Mouse (Mus musculus): ENCODE data around the gene Ccdc137. TPM values are rescaled to one million over a fixed set of nuclear protein-coding genes. Genes with fewer than 3 reads are reported as not detected.
"Not testable (repeated sequence)": the region's sequence is repeated elsewhere in the genome, so short reads cannot be mapped to it uniquely, and the experiment has no call there.

Gene Ccdc137
- polyA plus RNA-seq (2015; fragmentation: Nextera tagmentation; extraction: Ambion mirVana): 13.0 and 14.2 TPM in 2 replicates

GRCm38 (mm10) chr11:120457772-120458751 lies at the start of gene Ccdc137, which contains the start of gene Oxld1:
Gene Ccdc137 (plus strand): TSS chr11:120458115.
Gene Oxld1 (minus strand): TSS chr11:120458068.
- peaks cover 62% of the 10 kb centered on the region for H3K4me1 ChIP-seq (replicated peaks)
- no peaks in the 10 kb centered on the region for H3K9me3 ChIP-seq (replicated peaks)
- no peaks in the 10 kb centered on the region for H3K27me3 ChIP-seq
- peak; percentile 81 for ATAC-seq (ENCODE audit: insufficient read depth)
- peak within 1 kb of the TSS; percentile 83 for H3K9ac ChIP-seq
- H3K27ac ChIP-seq (replicated peaks): peak within 1 kb of the TSS; percentile 80
- H3K4me2 ChIP-seq: peak within 1 kb of the TSS; percentile 92
- H3K4me3 ChIP-seq (replicated peaks): peak within 1 kb of the TSS; percentile 84
- peaks cover 35% of the 10 kb centered on the region for H3K36me3 ChIP-seq (replicated peaks)
- 2% methylated on average over 62 of the region's 62 CpGs for WGBS (ENCODE audit: insufficient replicate concordance)

- not testable (repeated sequence) for H3K9ac ChIP-seq; H3K27ac ChIP-seq (replicated peaks); H3K9me3 ChIP-seq (replicated peaks); H3K4me3 ChIP-seq (replicated peaks); ATAC-seq (ENCODE audit: insufficient read depth); H3K4me2 ChIP-seq; H3K27me3 ChIP-seq; H3K4me1 ChIP-seq (replicated peaks)
- peaks cover 97% of the 10 kb centered on the region for H3K36me3 ChIP-seq (replicated peaks)
- whole genome bisulfite sequencing (ENCODE audit: insufficient replicate concordance): 76% methylated on average over 10 of the region's 10 CpGs
These were observed 44.3 kb upstream of the Ccdc137 start for GRCm38 (mm10) chr11:120413621-120414020.

DNA sequence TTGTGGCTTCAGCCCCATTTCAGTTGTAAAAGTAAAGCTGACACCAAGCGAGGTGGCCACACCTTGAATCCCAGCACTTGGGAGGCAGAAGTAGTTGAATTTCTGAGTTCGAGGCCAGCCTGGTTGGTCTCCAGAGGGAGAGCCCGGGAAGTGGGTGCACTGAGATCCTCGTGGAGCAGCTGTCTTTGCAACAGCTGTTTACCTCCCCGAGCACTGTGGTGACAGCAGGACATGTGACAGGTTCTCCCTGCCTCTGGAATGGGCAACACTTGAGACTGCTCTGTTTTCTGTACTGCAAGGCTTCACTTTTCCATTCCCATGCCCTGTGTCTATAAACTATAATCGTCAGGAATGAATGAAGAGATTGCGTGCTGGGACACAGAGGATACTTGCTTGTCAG lies 40.1 kb upstream of the Ccdc137 start:
- no peak for ATAC-seq (ENCODE audit: insufficient read depth)
- Histone ChIP-seq H3K9me3 (replicated peaks) (no peaks in the 10 kb centered on the region), H3K27ac (replicated peaks) (no peak overlapping the region), H3K4me1 (replicated peaks) (0 out of 2 replicates have a peak, but pooled peaks cover 17% of the 10 kb centered on the region), H3K4me3 (replicated peaks) (no peak overlapping the region), H3K4me2 (no peak overlapping the region), H3K9ac (no peak overlapping the region), H3K27me3 (no peaks in the 10 kb centered on the region), H3K36me3 (replicated peaks) (peaks cover 96% of the 10 kb centered on the region)
- WGBS (ENCODE audit: insufficient replicate concordance): 85% methylated on average over 7 of the region's 7 CpGs

DNA sequence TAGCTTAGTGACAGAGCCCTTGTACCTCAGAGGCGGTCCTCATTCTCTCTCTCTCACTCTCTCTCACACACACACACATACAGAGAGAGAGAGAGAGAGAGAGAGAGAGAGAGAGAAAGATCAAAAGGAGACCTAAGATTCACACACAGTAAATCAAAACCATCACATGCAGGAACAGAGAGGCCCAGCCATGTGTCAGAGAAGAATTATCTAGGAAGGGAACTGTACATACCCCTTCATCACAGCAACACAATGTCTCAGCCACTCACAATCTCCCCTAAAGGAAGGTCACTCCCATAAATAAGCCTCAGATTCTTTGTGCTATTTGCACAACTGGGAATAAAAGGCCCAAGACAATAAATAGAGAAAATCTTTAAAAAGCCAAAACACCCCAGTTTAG lies 39.3 kb upstream of the Ccdc137 start:
- Histone ChIP-seq H3K27ac (replicated peaks) (no peak overlapping the region), H3K27me3 (no peaks in the 10 kb centered on the region), H3K4me1 (replicated peaks) (0 out of 2 replicates have a peak, but pooled peaks cover 17% of the 10 kb centered on the region), H3K36me3 (replicated peaks) (peaks cover 96% of the 10 kb centered on the region), H3K4me2 (no peak overlapping the region), H3K4me3 (replicated peaks) (no peak overlapping the region), H3K9ac (no peak overlapping the region), H3K9me3 (replicated peaks) (no peaks in the 10 kb centered on the region)
- no peak for ATAC-seq (ENCODE audit: insufficient read depth)
- WGBS (ENCODE audit: insufficient replicate concordance): 77% methylated on average over 1 of the region's 1 CpGs

GRCm38 (mm10) chr11:120422651-120423568 lies 35.0 kb upstream of the Ccdc137 start:
- Histone ChIP-seq H3K27ac (replicated peaks) (no peak overlapping the region; the same call in 1 of the 2 replicates), H3K27me3 (no peaks in the 10 kb centered on the region), H3K4me3 (replicated peaks) (no peak overlapping the region), H3K4me1 (replicated peaks) (0 out of 2 replicates have a peak, but pooled peaks cover 17% of the 10 kb centered on the region), H3K9me3 (replicated peaks) (no peaks in the 10 kb centered on the region), H3K9ac (no peak overlapping the region), H3K36me3 (replicated peaks) (peaks cover 98% of the 10 kb centered on the region), H3K4me2 (no peak overlapping the region)
- whole genome bisulfite sequencing (ENCODE audit: insufficient replicate concordance): 70% methylated on average over 13 of the region's 13 CpGs
- no peak for ATAC-seq (ENCODE audit: insufficient read depth)

GRCm38 (mm10) chr11:120423569-120424295 lies 34.2 kb upstream of the Ccdc137 start:
- Histone ChIP-seq H3K4me3 (replicated peaks) (no peak overlapping the region), H3K9ac (no peak overlapping the region), H3K4me2 (no peak overlapping the region), H3K36me3 (replicated peaks) (peaks cover 98% of the 10 kb centered on the region), H3K9me3 (replicated peaks) (no peaks in the 10 kb centered on the region), H3K27ac (replicated peaks) (no peak overlapping the region), H3K4me1 (replicated peaks) (0 out of 2 replicates have a peak, but pooled peaks cover 17% of the 10 kb centered on the region), H3K27me3 (no peaks in the 10 kb centered on the region)
- no peak for ATAC-seq (ENCODE audit: insufficient read depth)
- WGBS (ENCODE audit: insufficient replicate concordance): 68% methylated on average over 9 of the region's 9 CpGs

DNA sequence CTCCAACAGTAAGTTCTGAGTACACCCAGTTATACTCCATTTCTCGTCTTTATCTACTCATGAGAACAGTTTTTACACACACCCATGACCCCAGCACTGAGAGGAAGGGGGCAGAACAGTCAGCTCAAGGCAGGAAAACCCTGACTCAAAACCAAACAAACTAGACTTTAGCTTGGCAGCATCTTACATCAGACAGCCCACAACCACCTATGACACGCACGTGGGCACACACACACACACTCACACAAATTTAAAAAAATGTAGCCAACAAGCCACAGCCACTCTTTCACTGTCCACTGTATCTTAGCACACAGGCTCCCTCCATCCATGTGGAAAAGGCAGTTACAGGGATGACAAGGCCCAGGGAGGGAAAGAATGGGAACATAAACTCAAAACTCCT lies 31.2 kb upstream of the Ccdc137 start:
- WGBS (ENCODE audit: insufficient replicate concordance): 69% methylated on average over 3 of the region's 3 CpGs
- Histone ChIP-seq H3K9me3 (replicated peaks) (no peaks in the 10 kb centered on the region), H3K9ac (no peak overlapping the region), H3K4me2 (no peak overlapping the region), H3K36me3 (replicated peaks) (peaks cover 94% of the 10 kb centered on the region), H3K4me1 (replicated peaks) (0 out of 2 replicates have a peak, but pooled peaks cover 11% of the 10 kb centered on the region), H3K4me3 (replicated peaks) (no peak overlapping the region), H3K27me3 (no peaks in the 10 kb centered on the region), H3K27ac (replicated peaks) (no peak overlapping the region)
- no peak for ATAC-seq (ENCODE audit: insufficient read depth)

- Histone ChIP-seq H3K4me2 (peak within 1 kb of the TSS; percentile 76), H3K36me3 (replicated peaks) (peaks cover 35% of the 10 kb centered on the region), H3K27ac (replicated peaks) (peak within 1 kb of the TSS; percentile 95), H3K4me1 (replicated peaks) (peaks cover 15% of the 10 kb centered on the region), H3K9me3 (replicated peaks) (no peaks in the 10 kb centered on the region), H3K4me3 (replicated peaks) (peak within 1 kb of the TSS; percentile 81), H3K27me3 (no peaks in the 10 kb centered on the region), H3K9ac (peak within 1 kb of the TSS; percentile 95)
- WGBS (ENCODE audit: insufficient replicate concordance): under 1% methylated on average over 77 of the region's 77 CpGs
- ATAC-seq (ENCODE audit: insufficient read depth): peak; percentile 93
These were observed 20.6 kb upstream of the Ccdc137 start, which contains the start of gene Nploc4 for GRCm38 (mm10) chr11:120437152-120437856. Gene Nploc4 (minus strand): TSS chr11:120437708.

- Histone ChIP-seq H3K27me3 (no peaks in the 10 kb centered on the region), H3K27ac (replicated peaks) (peak overlapping the region; percentile 95), H3K4me2 (peak overlapping the region; percentile 76), H3K36me3 (replicated peaks) (peaks cover 28% of the 10 kb centered on the region), H3K9ac (peak overlapping the region; percentile 95), H3K4me3 (replicated peaks) (peak overlapping the region; percentile 81), H3K9me3 (replicated peaks) (no peaks in the 10 kb centered on the region), H3K4me1 (replicated peaks) (peaks cover 15% of the 10 kb centered on the region)
- 27% methylated on average over 12 of the region's 12 CpGs for WGBS (ENCODE audit: insufficient replicate concordance)
- no peak for ATAC-seq (ENCODE audit: insufficient read depth)
These were observed 20.0 kb upstream of the Ccdc137 start for GRCm38 (mm10) chr11:120437857-120438385.
